Mouse (Mus musculus): ENCODE measurements at regions not wholly inside any gene's neighbourhood (a gene's known extent, or its start where the extent isn't known, plus 50 kb on each side); places are given as distances from the start of the nearest gene placed in this dataset.

- TF ChIP-seq POLR2A (IDR thresholded peaks at IDR 0.05; ENCODE audit: low read depth, low read length), result no peak
- no peak for TF ChIP-seq CTCF (conservative IDR thresholded peaks at IDR 0.05; ENCODE audit: insufficient read depth, insufficient read length, low read depth, low read length)
These were observed 131.8 kb upstream of the Gm26897 start for GRCm38 (mm10) chr5:111601711-111602521.
